Mouse (Mus musculus) midbrain, embryonic 11.5 days (tissue): Measurements from ENCODE around the gene Fam186a. TPM values are rescaled to one million over a fixed set of nuclear protein-coding genes. Genes with fewer than 3 reads are reported as not detected.
"Not testable (repeated sequence)": the region's sequence is repeated elsewhere in the genome, so short reads cannot be mapped to it uniquely, and the experiment has no call there.

Source experiments
- ATAC-seq: fragments of 200-750 bp; cut with Nextera tagmentation; 2 replicates; pipeline ENCODE4 v1.8.0; 2017; ENCODE audit warnings: moderate TSS enrichment, moderate library complexity; ENCODE audit not compliant: low FRiP score
- DNase-seq: peaks from one replicate; pipeline ENCODE4 v3.0.0; 2015; ENCODE audit warnings: low spot score; ENCODE audit errors: missing footprints
- H3K27ac ChIP-seq: fragments of 300-500 bp; sonication (generic); 2 replicates; pipeline ENCODE4 v1.5.1; 2014; ENCODE audit warnings: low read depth, low read length
- H3K27me3 ChIP-seq: fragments of 300-500 bp; sonication (generic); 2 replicates; pipeline ENCODE4 v1.6.1; 2014; ENCODE audit warnings: mild to moderate bottlenecking, low read length, moderate library complexity, mixed read lengths; ENCODE audit not compliant: control insufficient read depth, insufficient read depth
- H3K36me3 ChIP-seq: fragments of 300-500 bp; sonication (generic); 2 replicates; pipeline ENCODE4 v1.6.1; 2014; ENCODE audit warnings: mild to moderate bottlenecking, low read length, moderate library complexity, mixed read lengths; ENCODE audit not compliant: control insufficient read depth, insufficient read depth
- H3K4me1 ChIP-seq: fragments of 300-500 bp; sonication (generic); 2 replicates; pipeline ENCODE4 v1.6.1; 2014; ENCODE audit warnings: low read length; ENCODE audit not compliant: control insufficient read depth, insufficient read depth
- H3K4me2 ChIP-seq: fragments of 300-500 bp; sonication (generic); 2 replicates; pipeline ENCODE4 v1.6.1; 2014; ENCODE audit warnings: mild to moderate bottlenecking, moderate library complexity
- H3K4me3 ChIP-seq: fragments of 300-500 bp; sonication (generic); 2 replicates; pipeline ENCODE4 v1.5.1; 2014; ENCODE audit warnings: low read depth, low read length
- H3K9ac ChIP-seq: fragments of 300-500 bp; sonication (generic); 2 replicates; pipeline ENCODE4 v1.6.1; 2014; ENCODE audit warnings: low read length
- H3K9me3 ChIP-seq: fragments of 300-500 bp; sonication (generic); 2 replicates; pipeline ENCODE4 v1.6.1; 2016; ENCODE audit warnings: low read length; ENCODE audit not compliant: control insufficient read depth
- WGBS: fragments of 180-500 bp; shearing (Covaris S2); extraction: QIAGEN DNeasy Blood & Tissue Kit; methylation state at CpG from one replicate; pipeline ENCODE4 v1.1.7; 2014; 5-methylcytosine and 5-hydroxymethylcytosine counted together
- polyA plus RNA-seq: library from polyadenylated mRNA; unstranded; fragments of >200 nt; fragmentation: Nextera tagmentation; extraction: Ambion mirVana; gene quantifications from 2 replicates; pipeline ENCODE4 v1.2.1, GENCODE M21; 2014

Gene Fam186a
- polyA plus RNA-seq, 1 experiment from 2014 or later, result not detected

DNA sequence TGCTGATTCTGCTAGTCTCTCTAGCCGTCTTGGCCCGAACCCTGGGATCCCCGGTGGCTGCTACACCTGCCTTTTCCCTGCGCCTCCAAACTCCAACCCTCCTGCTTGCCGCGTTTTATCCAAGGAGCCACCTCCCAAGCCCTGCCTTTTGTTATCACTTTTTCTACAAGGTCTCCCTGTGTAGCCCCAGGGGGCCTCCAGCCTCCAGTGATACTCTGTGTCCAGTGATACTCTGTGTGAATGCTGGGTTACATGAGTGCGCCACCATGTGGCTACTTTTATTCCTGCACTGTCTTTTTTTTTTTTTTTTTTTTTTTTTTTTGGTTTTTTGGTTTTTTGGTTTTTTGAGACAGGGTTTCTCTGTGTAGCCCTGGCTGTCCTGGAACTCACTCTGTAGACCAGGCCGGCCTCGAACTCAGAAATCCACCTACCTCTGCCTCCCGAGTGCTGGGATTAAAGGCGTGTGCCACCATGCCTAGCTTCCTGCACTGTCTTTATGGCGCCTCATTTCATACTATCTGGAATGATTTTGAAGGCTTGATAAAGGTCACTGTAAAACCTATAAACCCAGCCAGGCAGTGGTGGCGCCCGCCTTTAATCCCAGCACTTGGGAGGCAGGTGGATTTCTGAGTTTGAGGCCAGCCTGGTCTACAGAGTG lies 57.4 kb downstream of the Fam186a start:
- ATAC-seq, H3K4me2 ChIP-seq, H3K27me3 ChIP-seq, H3K9me3 ChIP-seq, H3K27ac ChIP-seq, H3K4me1 ChIP-seq, H3K4me3 ChIP-seq, H3K36me3 ChIP-seq, H3K9ac ChIP-seq: not testable (repeated sequence)
- WGBS, result 44% methylated on average over 14 of the region's 14 CpGs
- DNase-seq, result peak; percentile 89

DNA sequence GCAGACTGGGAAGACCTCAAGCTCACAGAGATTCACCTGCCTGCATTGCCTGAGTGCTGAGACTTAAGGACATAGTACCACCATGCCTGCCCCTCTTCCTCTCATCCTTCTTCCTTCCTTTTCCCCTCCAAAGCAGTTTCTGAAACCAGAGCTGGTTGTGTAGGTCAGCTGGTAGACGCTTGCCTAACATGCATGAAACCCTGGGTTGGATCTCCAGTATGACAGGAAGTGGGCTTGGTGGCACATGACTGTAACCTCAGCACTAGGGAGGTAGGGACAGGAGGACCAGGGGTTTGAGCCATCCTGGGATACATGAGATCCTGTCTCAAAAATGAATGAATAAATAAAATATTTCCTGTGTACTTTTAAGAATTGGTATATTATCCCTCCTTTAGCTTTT lies 59.3 kb downstream of the Fam186a start:
- Histone ChIP-seq H3K4me1 (no peaks in the 10 kb centered on the region), H3K36me3 (no peaks in the 10 kb centered on the region), H3K9me3 (no peaks in the 10 kb centered on the region), H3K27ac (no peak overlapping the region), H3K27me3 (no peaks in the 10 kb centered on the region), H3K9ac (no peak overlapping the region), H3K4me2 (no peak overlapping the region), H3K4me3 (no peak overlapping the region)
- 79% methylated on average over 1 of the region's 1 CpGs for WGBS
- DNase-seq (no peak), ATAC-seq (no peak)

DNA sequence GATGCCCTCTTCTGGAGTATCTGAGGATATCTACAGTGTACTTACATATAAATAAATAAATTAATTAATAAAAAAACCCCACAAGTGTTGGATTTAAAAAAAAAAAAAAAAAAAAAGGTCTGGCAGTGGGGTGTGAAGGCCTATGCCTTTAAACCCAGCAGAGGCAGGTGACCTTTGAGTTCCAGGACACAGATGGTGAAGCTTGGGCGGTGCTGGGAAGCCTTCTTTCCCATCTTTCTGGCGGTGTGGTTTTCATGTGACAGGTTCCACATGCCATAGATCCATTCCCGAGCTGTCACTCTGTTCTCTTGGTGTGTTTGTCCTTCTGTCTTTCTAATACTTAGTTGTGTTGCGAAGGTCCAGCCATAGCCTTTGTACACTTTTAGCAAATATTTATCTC lies 59.8 kb downstream of the Fam186a start:
- no peaks in the 10 kb centered on the region for H3K9me3 ChIP-seq
- no peak overlapping the region for H3K9ac ChIP-seq
- no peak overlapping the region for H3K27ac ChIP-seq
- no peak overlapping the region for H3K4me3 ChIP-seq
- H3K36me3 ChIP-seq, result no peaks in the 10 kb centered on the region
- no peaks in the 10 kb centered on the region for H3K27me3 ChIP-seq
- H3K4me2 ChIP-seq, result no peak overlapping the region
- ATAC-seq, result no peak
- no peak for DNase-seq
- H3K4me1 ChIP-seq, result no peaks in the 10 kb centered on the region
- WGBS, result 77% methylated on average over 4 of the region's 4 CpGs

DNA sequence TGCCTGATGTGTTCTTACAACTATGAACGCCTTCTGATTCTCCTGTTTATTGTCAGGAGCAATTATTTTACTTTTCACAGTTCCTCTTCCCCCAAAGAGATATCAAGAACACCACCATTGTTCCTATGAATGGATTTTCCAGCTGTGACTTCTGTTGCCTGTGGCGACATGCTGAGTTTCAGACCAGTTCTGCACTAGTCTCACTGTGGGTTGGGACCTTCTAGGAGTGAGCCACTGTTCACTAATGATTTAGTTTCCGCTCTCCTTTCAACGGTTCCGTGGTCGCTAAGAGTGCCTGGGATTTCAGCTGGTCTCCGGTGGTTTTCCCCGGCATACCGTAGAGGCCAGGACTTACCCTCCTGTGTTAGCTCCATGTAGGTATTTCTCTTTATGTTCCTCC lies 62.0 kb downstream of the Fam186a start:
- H3K4me2 ChIP-seq, result no peak overlapping the region
- H3K27ac ChIP-seq, result no peak overlapping the region
- H3K4me3 ChIP-seq, result no peak overlapping the region
- DNase-seq, result no peak
- no peaks in the 10 kb centered on the region for H3K36me3 ChIP-seq
- 86% methylated on average over 9 of the region's 9 CpGs for WGBS
- no peak for ATAC-seq
- H3K9me3 ChIP-seq, result no peaks in the 10 kb centered on the region
- no peak overlapping the region for H3K9ac ChIP-seq
- no peaks in the 10 kb centered on the region for H3K27me3 ChIP-seq
- H3K4me1 ChIP-seq, result no peaks in the 10 kb centered on the region

DNA sequence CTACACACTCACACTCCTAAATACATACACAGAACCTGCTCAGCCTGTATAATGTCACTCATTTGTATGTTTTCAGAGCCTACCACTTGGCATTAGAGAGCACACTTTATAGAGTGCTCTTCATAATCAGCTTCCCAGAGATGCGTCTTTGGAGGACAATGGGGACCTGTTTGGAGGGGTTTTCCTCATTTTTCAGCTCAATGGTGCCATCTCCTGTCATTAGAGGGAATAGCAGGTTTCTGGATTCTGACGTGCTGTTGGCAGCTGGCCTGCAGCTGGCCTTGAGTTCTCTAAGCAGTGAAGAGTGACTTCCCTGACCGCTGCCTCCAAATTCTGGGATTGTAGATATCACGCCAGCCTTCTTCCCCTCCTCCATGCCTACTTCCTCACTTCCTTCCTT lies 62.5 kb downstream of the Fam186a start:
- no peak overlapping the region for H3K4me2 ChIP-seq
- H3K27ac ChIP-seq, result no peak overlapping the region
- H3K36me3 ChIP-seq, result no peaks in the 10 kb centered on the region
- ATAC-seq (peak; percentile 62; the same call in 1 of the 2 replicates), DNase-seq (peak; percentile 97)
- no peaks in the 10 kb centered on the region for H3K9me3 ChIP-seq
- H3K4me1 ChIP-seq, result no peaks in the 10 kb centered on the region
- H3K9ac ChIP-seq, result 0 out of 2 replicates have a peak overlapping the region, but pooled peaks have one; percentile 36
- H3K27me3 ChIP-seq, result no peaks in the 10 kb centered on the region
- 11% methylated on average over 4 of the region's 4 CpGs for WGBS
- no peak overlapping the region for H3K4me3 ChIP-seq

DNA sequence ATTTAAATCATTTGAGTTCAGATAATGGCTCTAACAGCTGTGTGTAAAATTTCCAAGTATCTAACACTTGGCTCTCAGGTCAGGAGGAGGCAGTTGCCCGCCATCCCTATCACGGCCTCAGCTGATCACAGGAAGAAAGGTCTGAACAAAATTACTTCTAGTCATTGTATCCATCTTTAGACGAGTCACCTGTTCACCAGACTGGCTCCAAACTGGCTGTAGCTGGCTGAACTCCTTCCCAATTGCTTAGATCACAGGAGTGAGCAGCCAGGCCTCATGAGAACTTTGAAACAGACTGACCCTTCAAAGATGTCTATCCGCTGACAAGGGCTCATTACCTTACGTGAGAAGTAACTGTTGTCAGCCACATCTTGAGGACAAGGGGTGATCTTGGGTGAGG lies 63.6 kb downstream of the Fam186a start:
- no peak overlapping the region for H3K4me3 ChIP-seq
- H3K27me3 ChIP-seq, result no peaks in the 10 kb centered on the region
- no peak overlapping the region for H3K4me2 ChIP-seq
- no peaks in the 10 kb centered on the region for H3K4me1 ChIP-seq
- no peaks in the 10 kb centered on the region for H3K9me3 ChIP-seq
- H3K27ac ChIP-seq, result no peak overlapping the region
- no peak overlapping the region for H3K9ac ChIP-seq
- 87% methylated on average over 5 of the region's 5 CpGs for WGBS
- no peaks in the 10 kb centered on the region for H3K36me3 ChIP-seq
- ATAC-seq, result no peak
- no peak for DNase-seq

DNA sequence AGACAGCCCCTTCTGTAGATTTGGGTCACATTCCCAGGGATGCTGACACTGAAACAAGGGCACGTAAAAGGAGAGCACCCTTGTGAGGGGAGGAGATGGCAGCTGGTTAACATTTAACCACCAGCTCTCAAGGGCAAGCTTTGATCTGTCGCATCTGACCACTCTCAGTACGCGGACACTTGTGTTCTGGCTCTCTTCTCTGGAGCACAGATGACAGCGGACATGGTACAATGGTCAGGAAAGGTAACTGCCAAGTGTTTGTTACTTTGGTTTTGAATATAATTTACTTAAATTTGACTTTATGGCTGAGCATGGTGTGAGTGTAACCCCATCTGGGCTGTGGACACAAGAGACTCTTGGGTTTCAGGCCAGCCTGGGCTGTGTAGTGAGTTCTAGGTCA lies 64.1 kb downstream of the Fam186a start:
- H3K27ac ChIP-seq, result no peak overlapping the region

DNA sequence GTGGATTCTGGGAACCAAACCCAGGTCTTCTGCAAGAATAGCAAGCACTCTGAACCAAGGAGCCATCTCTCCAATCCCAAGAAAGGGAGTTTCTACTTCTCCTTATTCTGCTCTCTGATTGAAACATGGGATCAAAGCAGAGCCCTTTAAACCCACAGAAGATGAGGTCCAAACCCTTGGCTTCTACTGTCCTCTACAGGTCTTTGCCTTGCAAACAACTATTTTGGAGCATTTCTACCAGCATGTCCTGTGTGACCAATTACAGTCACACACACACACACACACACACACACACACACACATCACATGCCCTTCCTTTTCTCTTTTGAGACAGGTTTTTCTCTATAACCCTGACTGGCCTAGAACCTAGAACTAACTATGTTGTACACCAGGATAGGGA lies 70.2 kb downstream of the Fam186a start:
- no peak for ATAC-seq
- no peak overlapping the region for H3K27ac ChIP-seq

More for the DNA sequence above, 64.1 kb downstream of the Fam186a start:
- no peak overlapping the region for H3K9ac ChIP-seq
- ATAC-seq (no peak), DNase-seq (no peak)
- no peaks in the 10 kb centered on the region for H3K9me3 ChIP-seq
- no peaks in the 10 kb centered on the region for H3K4me1 ChIP-seq
- no peaks in the 10 kb centered on the region for H3K36me3 ChIP-seq
- WGBS, result 88% methylated on average over 5 of the region's 5 CpGs
- H3K27me3 ChIP-seq, result no peaks in the 10 kb centered on the region
- no peak overlapping the region for H3K4me3 ChIP-seq
- no peak overlapping the region for H3K4me2 ChIP-seq

DNA sequence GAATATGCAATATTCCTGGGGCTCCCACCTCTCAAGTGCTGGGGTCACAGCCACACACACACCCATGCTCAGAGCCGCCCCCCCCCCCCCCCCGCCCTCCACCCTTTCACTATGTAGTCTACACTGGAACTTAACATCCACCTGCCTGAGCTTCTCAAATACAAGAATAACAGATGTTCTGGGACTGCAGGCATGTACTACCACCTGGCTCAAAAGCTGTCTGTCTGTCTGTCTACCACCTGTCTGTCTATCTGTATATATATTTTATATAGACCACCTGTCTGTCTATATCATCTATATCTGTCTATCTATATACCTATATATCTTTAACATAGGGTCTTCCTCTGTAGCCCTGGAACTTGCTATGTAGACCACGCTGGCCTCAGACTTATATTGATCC lies 75.5 kb downstream of the Fam186a start:
- H3K4me2 ChIP-seq, result no peak overlapping the region
- H3K4me1 ChIP-seq, result no peaks in the 10 kb centered on the region
- no peaks in the 10 kb centered on the region for H3K27me3 ChIP-seq
- ATAC-seq (no peak), DNase-seq (no peak)
- H3K9me3 ChIP-seq, result no peaks in the 10 kb centered on the region
- no peak overlapping the region for H3K4me3 ChIP-seq
- H3K27ac ChIP-seq, result no peak overlapping the region
- 87% methylated on average over 1 of the region's 3 CpGs for WGBS
- no peaks in the 10 kb centered on the region for H3K36me3 ChIP-seq
- H3K9ac ChIP-seq, result no peak overlapping the region

More for the DNA sequence above, 70.2 kb downstream of the Fam186a start:
- H3K27me3 ChIP-seq, result no peaks in the 10 kb centered on the region
- no peaks in the 10 kb centered on the region for H3K4me1 ChIP-seq
- no peak overlapping the region for H3K4me3 ChIP-seq
- no peak overlapping the region for H3K4me2 ChIP-seq
- no peaks in the 10 kb centered on the region for H3K36me3 ChIP-seq
- DNase-seq, result no peak
- no peak overlapping the region for H3K9ac ChIP-seq
- no peaks in the 10 kb centered on the region for H3K9me3 ChIP-seq
